Mouse (Mus musculus) lung, adult 10 weeks (tissue): ENCODE data around the gene Hif3a. TPM values are rescaled to one million over a fixed set of nuclear protein-coding genes. Genes with fewer than 3 reads are reported as not detected.

Experiments used
- polyA plus RNA-seq: library from polyadenylated mRNA; stranded (reverse); fragments of 350-450 nt; fragmentation: Illumina TruSeq; extraction: RNeasy Lipid Tissue Mini Kit (QIAGEN cat#74804); gene quantifications from one replicate; pipeline ENCODE4 v1.2.3, GENCODE M21; 2014; ENCODE audit warnings: low read depth, low replicate concordance; ENCODE audit not compliant: insufficient read depth

The Hif3a gene
- polyA plus RNA-seq, result 0.50 TPM

GRCm38 (mm10) chr7:17062389-17062788 is at the start of gene Hif3a:
Gene Hif3a (minus strand): TSS chr7:17062427.

GRCm38 (mm10) chr7:17073904-17074615 is 11.8 kb upstream of the Hif3a start, which contains the start of gene Psg16:
Gene Psg16 (plus strand): TSS chr7:17074040.

GRCm38 (mm10) chr7:17027588-17028343 is 34.5 kb downstream of the Hif3a start, which contains the start of gene Ppp5c:
Gene Ppp5c (minus strand): TSS chr7:17027924.

GRCm38 (mm10) chr7:16992451-16992807 is 69.8 kb downstream of the Hif3a start, which contains the start of gene Ccdc8:
Gene Ccdc8 (plus strand): TSS chr7:16992708.

GRCm38 (mm10) chr7:16982859-16983568 is 79.2 kb downstream of the Hif3a start, which contains the start of gene Gm42372:
Gene Gm42372 (plus strand): TSS chr7:16983086.

Other genes starting within 250 kb of the Hif3a start
- 33.9 TPM for gene Strn4, start 246.5 kb downstream of the Hif3a start, polyA plus RNA-seq
- gene Fkrp, start 245.7 kb downstream of the Hif3a start, polyA plus RNA-seq, result 11.8 TPM
- 32.2 TPM for gene Prkd2, start 219.5 kb downstream of the Hif3a start, polyA plus RNA-seq
- 7.2 TPM for gene Dact3, start 187.1 kb downstream of the Hif3a start, polyA plus RNA-seq
- 7.3 TPM for gene Gng8, start 170.6 kb downstream of the Hif3a start, polyA plus RNA-seq
- gene Ptgir, start 155.9 kb downstream of the Hif3a start, polyA plus RNA-seq, result 2.2 TPM
- gene Calm3, start 138.3 kb downstream of the Hif3a start, polyA plus RNA-seq, result 135 TPM
- gene Pnmal2, start 117.7 kb downstream of the Hif3a start, polyA plus RNA-seq, result 1.5 TPM
- not detected for gene Pnmal1, start 102.7 kb downstream of the Hif3a start, polyA plus RNA-seq
- gene Gm42372, start 79.3 kb downstream of the Hif3a start, polyA plus RNA-seq, result not detected
- gene Ccdc8, start 69.7 kb downstream of the Hif3a start, polyA plus RNA-seq, result 3.4 TPM
- 51.7 TPM for gene Ppp5c, start 34.5 kb downstream of the Hif3a start, polyA plus RNA-seq
- not detected for gene Psg16, start 11.6 kb upstream of the Hif3a start, polyA plus RNA-seq
- gene Ceacam3, start 87.9 kb upstream of the Hif3a start, polyA plus RNA-seq, result not detected
- not detected for gene Psg29, start 141.1 kb upstream of the Hif3a start, polyA plus RNA-seq